Mouse (Mus musculus) neural tube, embryonic 12.5 days (tissue): Measurements from ENCODE around the gene 2310061I04Rik. TPM values are rescaled to one million over a fixed set of nuclear protein-coding genes. Genes with fewer than 3 reads are reported as not detected.

Experiments used
- microRNA counts: library from miRNA; unstranded; fragments of <30 nt; microRNA quantifications from one replicate; lab custom pipeline; 2017
- microRNA-seq: library from miRNA; unstranded; fragments of <30 nt; microRNA quantifications from one replicate; pipeline ENCODE4, GENCODE M21; 2017
- polyA plus RNA-seq: library from polyadenylated mRNA; unstranded; fragments of >200 nt; fragmentation: Nextera tagmentation; extraction: Ambion mirVana; gene quantifications from 2 replicates; pipeline ENCODE4 v1.2.1, GENCODE M21; 2016

Gene 2310061I04Rik
- polyA plus RNA-seq, 1 experiment from 2014 or later: 30.3 TPM

MicroRNAs encoded within 50 kb of the gene (microRNA counts, 519-probe panel; counts per million panel counts)
- microRNA mmu-miR-1894-3p (lab: Ali Mortazavi, UCI) (342 counts per million, percentile 67 among the panel's probes with 10 or more counts), microRNA mmu-miR-1894-5p (lab: Ali Mortazavi, UCI) (342 counts per million, percentile 67 among the panel's probes with 10 or more counts)

Small RNA genes lying within 50 kb of the gene (microRNA-seq; reads per million reads assigned to microRNA genes)
- gene Gm28033: 1.3 reads per million
- gene Mir1894: not detected

Other genes starting within 250 kb of the 2310061I04Rik start
- gene Vars2, start 229.8 kb downstream of the 2310061I04Rik start, polyA plus RNA-seq: 14.9 and 15.2 TPM in 2 replicates
- gene Gtf2h4, start 223.7 kb downstream of the 2310061I04Rik start, polyA plus RNA-seq: 35.8 and 36.9 TPM in 2 replicates
- gene Ddr1, start 192.8 kb downstream of the 2310061I04Rik start, polyA plus RNA-seq: 170 and 172 TPM in 2 replicates
- 5.2 and 7.9 TPM in 2 replicates for gene Ier3, start 75.7 kb downstream of the 2310061I04Rik start, polyA plus RNA-seq
- 60.5 and 60.6 TPM in 2 replicates for gene Flot1, start 74.2 kb downstream of the 2310061I04Rik start, polyA plus RNA-seq
- 1,533 and 1,543 TPM in 2 replicates for gene Tubb5, start 59.1 kb downstream of the 2310061I04Rik start, polyA plus RNA-seq
- gene Mdc1, start 55.9 kb downstream of the 2310061I04Rik start, polyA plus RNA-seq: 13.6 and 14.7 TPM in 2 replicates
- 40.5 and 41.3 TPM in 2 replicates for gene Nrm, start 36.1 kb downstream of the 2310061I04Rik start, polyA plus RNA-seq
- gene Ppp1r18, start 31.8 kb downstream of the 2310061I04Rik start, polyA plus RNA-seq: 34.6 and 35.1 TPM in 2 replicates
- 43.3 and 45.9 TPM in 2 replicates for gene Dhx16, start 17.6 kb downstream of the 2310061I04Rik start, polyA plus RNA-seq
- gene Atat1, start 12.6 kb upstream of the 2310061I04Rik start, polyA plus RNA-seq: 299 and 304 TPM in 2 replicates
- 55.3 and 56.1 TPM in 2 replicates for gene Mrps18b, start 19.0 kb upstream of the 2310061I04Rik start, polyA plus RNA-seq
- 60.2 and 61.6 TPM in 2 replicates for gene Ppp1r10, start 19.0 kb upstream of the 2310061I04Rik start, polyA plus RNA-seq
- 105 and 112 TPM in 2 replicates for gene Abcf1, start 72.3 kb upstream of the 2310061I04Rik start, polyA plus RNA-seq
- 53.3 and 53.5 TPM in 2 replicates for gene Gnl1, start 82.4 kb upstream of the 2310061I04Rik start, polyA plus RNA-seq
- gene Prr3, start 82.8 kb upstream of the 2310061I04Rik start, polyA plus RNA-seq: 50.9 and 56.1 TPM in 2 replicates
- 4.5 and 5.2 TPM in 2 replicates for gene H2-T24, start 123.1 kb upstream of the 2310061I04Rik start, polyA plus RNA-seq
- gene H2-T23, start 135.4 kb upstream of the 2310061I04Rik start, polyA plus RNA-seq: 3.6 and 4.0 TPM in 2 replicates
- gene H2-T22, start 145.3 kb upstream of the 2310061I04Rik start, polyA plus RNA-seq: 7.4 and 7.7 TPM in 2 replicates
- gene Gm6034, start 145.5 kb upstream of the 2310061I04Rik start, polyA plus RNA-seq: not detected in 2 replicates
- not detected in 2 replicates for gene Gm11127, start 160.9 kb upstream of the 2310061I04Rik start, polyA plus RNA-seq
- not detected in 2 replicates for gene Gm19684, start 224.2 kb upstream of the 2310061I04Rik start, polyA plus RNA-seq
- gene Gm7030, start 232.0 kb upstream of the 2310061I04Rik start, polyA plus RNA-seq: not detected in 2 replicates